Mouse (Mus musculus) midbrain, embryonic 12.5 days (tissue): Measurements from ENCODE around the gene Pdcd6ip. TPM values are rescaled to one million over a fixed set of nuclear protein-coding genes. Genes with fewer than 3 reads are reported as not detected.

ENCODE experiments used
- ATAC-seq: fragments of 200-750 bp; cut with Nextera tagmentation; 2 replicates; pipeline ENCODE4 v1.8.0; 2017; ENCODE audit warnings: low read depth, moderate TSS enrichment, moderate library complexity; ENCODE audit not compliant: low FRiP score
- H3K27ac ChIP-seq: fragments of 300-500 bp; sonication (generic); replicated peaks from 2 replicates; pipeline ENCODE4 v1.5.1; 2016; ENCODE audit warnings: mild to moderate bottlenecking
- H3K27me3 ChIP-seq: fragments of 300-500 bp; sonication (generic); 2 replicates; pipeline ENCODE4 v1.6.1; 2016; ENCODE audit warnings: mild to moderate bottlenecking
- H3K36me3 ChIP-seq: fragments of 300-500 bp; sonication (generic); 2 replicates; pipeline ENCODE4 v1.6.1; 2016
- H3K4me1 ChIP-seq: fragments of 300-500 bp; sonication (generic); 2 replicates; pipeline ENCODE4 v1.6.1; 2016
- H3K4me2 ChIP-seq: fragments of 300-500 bp; sonication (generic); replicated peaks from 2 replicates; pipeline ENCODE4 v1.6.1; 2016; ENCODE audit warnings: mild to moderate bottlenecking, moderate library complexity
- H3K4me3 ChIP-seq: fragments of 300-500 bp; sonication (generic); 2 replicates; pipeline ENCODE4 v1.5.1; 2016; ENCODE audit warnings: mild to moderate bottlenecking
- H3K9ac ChIP-seq: fragments of 300-500 bp; sonication (generic); replicated peaks from 2 replicates; pipeline ENCODE4 v1.6.1; 2016; ENCODE audit warnings: mild to moderate bottlenecking, moderate library complexity
- H3K9me3 ChIP-seq: fragments of 300-500 bp; sonication (generic); 2 replicates; pipeline ENCODE4 v1.6.1; 2016; ENCODE audit warnings: mild to moderate bottlenecking
- WGBS: fragments of 180-500 bp; shearing (Covaris S2); methylation state at CpG from one replicate; pipeline ENCODE4 v1.1.7; 2016; 5-methylcytosine and 5-hydroxymethylcytosine counted together
- polyA plus RNA-seq: library from polyadenylated mRNA; unstranded; fragments of >200 nt; fragmentation: Nextera tagmentation; extraction: Ambion mirVana; gene quantifications from 2 replicates; pipeline ENCODE4 v1.2.1, GENCODE M21; 2016

Gene Pdcd6ip
- polyA plus RNA-seq, 1 experiment from 2014 or later, result 57.9 TPM

DNA sequence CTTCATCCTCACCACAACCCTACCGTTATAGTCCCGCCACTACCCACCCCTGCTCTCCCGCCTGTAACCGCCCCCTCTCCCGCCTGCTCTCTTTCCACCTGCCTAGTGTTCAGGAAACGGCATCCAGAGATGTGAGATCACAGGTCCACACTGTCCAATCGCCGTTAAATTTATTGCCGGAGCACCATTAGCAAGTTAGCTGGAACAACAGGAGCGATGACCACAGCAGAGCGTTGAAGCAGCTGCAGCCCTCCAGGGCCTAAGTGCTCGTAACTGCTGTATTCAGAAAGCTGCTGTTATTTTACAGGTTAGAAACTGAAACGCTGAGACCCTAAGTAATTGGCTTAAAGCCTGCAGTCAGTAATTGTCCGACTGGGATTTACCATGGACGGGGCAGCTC is 64.4 kb downstream of the Pdcd6ip start:
- no peak for ATAC-seq
- Histone ChIP-seq H3K4me1 (peaks cover 4% of the 10 kb centered on the region), H3K27ac (no peak overlapping the region), H3K9ac (no peak overlapping the region), H3K27me3 (no peaks in the 10 kb centered on the region), H3K4me2 (no peak overlapping the region), H3K36me3 (no peaks in the 10 kb centered on the region), H3K4me3 (no peak overlapping the region), H3K9me3 (no peaks in the 10 kb centered on the region)
- 83% methylated on average over 15 of the region's 15 CpGs for whole genome bisulfite sequencing

DNA sequence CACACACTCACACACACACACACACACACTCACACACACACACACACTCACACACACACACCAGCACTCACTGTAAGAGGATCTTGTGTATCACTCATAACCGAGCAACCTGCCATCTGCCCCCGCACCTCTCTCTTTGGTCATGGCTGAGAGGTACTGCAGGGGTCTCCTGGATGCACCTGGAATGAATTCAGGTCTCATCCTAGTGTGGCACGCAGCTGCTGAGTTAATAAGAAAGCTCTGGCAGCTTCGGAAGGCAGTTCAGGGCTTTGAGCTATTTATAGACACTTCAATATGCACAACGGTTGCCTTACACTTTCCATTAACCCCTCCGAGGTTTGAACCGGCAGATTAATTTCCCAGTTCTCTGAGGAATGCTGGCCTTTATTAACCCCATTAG is 73.1 kb downstream of the Pdcd6ip start:
- Histone ChIP-seq H3K4me3 (no peak overlapping the region), H3K36me3 (no peaks in the 10 kb centered on the region), H3K27ac (no peak overlapping the region), H3K4me1 (no peaks in the 10 kb centered on the region), H3K9ac (no peak overlapping the region), H3K4me2 (no peak overlapping the region), H3K27me3 (no peaks in the 10 kb centered on the region), H3K9me3 (0 out of 2 replicates have a peak, but pooled peaks cover 3% of the 10 kb centered on the region)
- no peak for ATAC-seq
- WGBS, result 69% methylated on average over 7 of the region's 7 CpGs

DNA sequence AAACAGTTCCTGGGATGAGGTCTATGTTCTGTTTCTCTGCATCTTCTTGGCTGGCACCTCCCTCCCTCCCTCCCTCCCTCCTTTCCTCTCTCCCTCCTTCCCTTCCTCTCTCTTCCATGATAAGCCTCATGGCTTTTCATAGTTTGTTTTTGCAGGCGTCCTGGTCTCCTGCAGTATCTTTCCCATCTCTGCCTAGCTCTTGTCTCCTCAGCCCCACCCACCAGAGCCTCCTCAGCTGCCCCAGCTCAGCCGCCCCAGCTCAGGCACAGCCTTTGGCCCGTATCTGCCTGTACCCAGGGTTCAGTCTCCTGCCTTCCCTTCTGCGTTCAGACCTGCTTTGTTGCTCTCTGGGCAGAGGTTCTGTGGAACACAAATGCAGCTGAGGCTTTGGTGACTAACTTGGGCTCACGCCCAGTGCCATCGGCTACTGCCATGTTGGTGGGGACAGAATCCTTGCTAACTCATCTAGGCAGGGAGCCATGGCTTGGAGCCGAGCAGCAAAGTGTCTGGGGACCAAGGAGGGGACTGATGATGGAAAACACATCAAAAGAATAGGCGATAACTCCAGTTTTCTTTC is 74.8 kb downstream of the Pdcd6ip start:
- Histone ChIP-seq H3K4me2 (no peak overlapping the region), H3K9ac (no peak overlapping the region), H3K27me3 (no peaks in the 10 kb centered on the region), H3K4me1 (no peaks in the 10 kb centered on the region), H3K4me3 (no peak overlapping the region), H3K27ac (no peak overlapping the region), H3K9me3 (0 out of 2 replicates have a peak, but pooled peaks cover 3% of the 10 kb centered on the region), H3K36me3 (no peaks in the 10 kb centered on the region)
- WGBS, result 76% methylated on average over 8 of the region's 8 CpGs
- ATAC-seq, result no peak

- Histone ChIP-seq H3K36me3 (no peaks in the 10 kb centered on the region), H3K4me3 (no peak overlapping the region), H3K4me2 (no peak overlapping the region), H3K9ac (no peak overlapping the region), H3K4me1 (no peaks in the 10 kb centered on the region), H3K27ac (no peak overlapping the region), H3K9me3 (0 out of 2 replicates have a peak, but pooled peaks cover 3% of the 10 kb centered on the region), H3K27me3 (no peaks in the 10 kb centered on the region)
- 78% methylated on average over 9 of the region's 9 CpGs for whole genome bisulfite sequencing
- ATAC-seq, result no peak
Observed at GRCm38 (mm10) chr9:113632350-113633043, 75.6 kb downstream of the Pdcd6ip start.

GRCm38 (mm10) chr9:113629632-113630031 is 78.4 kb downstream of the Pdcd6ip start:
- no peak overlapping the region for H3K4me2 ChIP-seq
- H3K4me1 ChIP-seq, result no peaks in the 10 kb centered on the region
- H3K9ac ChIP-seq, result no peak overlapping the region
- H3K27me3 ChIP-seq, result no peaks in the 10 kb centered on the region
- ATAC-seq, result peak; percentile 67
- no peak overlapping the region for H3K4me3 ChIP-seq
- no peaks in the 10 kb centered on the region for H3K9me3 ChIP-seq
- H3K36me3 ChIP-seq, result no peaks in the 10 kb centered on the region
- H3K27ac ChIP-seq, result no peak overlapping the region
- 5% methylated on average over 9 of the region's 9 CpGs for WGBS

- no peaks in the 10 kb centered on the region for H3K4me1 ChIP-seq
- no peak overlapping the region for H3K27ac ChIP-seq
- 85% methylated on average over 11 of the region's 11 CpGs for WGBS
- H3K9ac ChIP-seq, result no peak overlapping the region
- H3K4me3 ChIP-seq, result no peak overlapping the region
- H3K9me3 ChIP-seq, result no peaks in the 10 kb centered on the region
- no peaks in the 10 kb centered on the region for H3K27me3 ChIP-seq
- H3K4me2 ChIP-seq, result no peak overlapping the region
- ATAC-seq, result peak; percentile 65
- no peaks in the 10 kb centered on the region for H3K36me3 ChIP-seq
Observed at GRCm38 (mm10) chr9:113629191-113629590, 78.9 kb downstream of the Pdcd6ip start.

GRCm38 (mm10) chr9:113628780-113629179 is 79.3 kb downstream of the Pdcd6ip start:
- 88% methylated on average over 1 of the region's 1 CpGs for WGBS

DNA sequence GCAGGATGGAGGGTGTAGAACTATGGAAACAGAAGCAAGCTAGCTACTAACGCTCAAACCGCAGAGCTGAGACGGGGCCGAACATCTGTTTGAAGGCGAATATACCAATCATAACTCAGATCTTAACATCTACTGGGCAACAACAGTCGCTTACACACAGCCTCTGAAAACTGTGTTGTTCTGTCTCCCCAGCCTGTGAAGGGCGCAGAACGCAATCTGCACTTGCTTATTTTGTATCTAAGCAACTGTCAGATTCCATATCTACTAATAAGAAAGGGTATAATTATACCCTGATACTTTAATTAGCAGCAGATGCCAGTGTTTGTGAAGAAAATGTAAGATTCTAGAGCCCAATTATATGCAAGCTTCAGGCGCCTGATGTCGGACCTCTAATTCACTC is 81.3 kb downstream of the Pdcd6ip start:
- H3K4me1 ChIP-seq, result no peaks in the 10 kb centered on the region
- no peaks in the 10 kb centered on the region for H3K36me3 ChIP-seq
- ATAC-seq, result no peak
- no peaks in the 10 kb centered on the region for H3K27me3 ChIP-seq
- no peak overlapping the region for H3K4me2 ChIP-seq
- H3K9ac ChIP-seq, result no peak overlapping the region
- no peak overlapping the region for H3K27ac ChIP-seq
- no peak overlapping the region for H3K4me3 ChIP-seq
- H3K9me3 ChIP-seq, result no peaks in the 10 kb centered on the region
- 97% methylated on average over 10 of the region's 10 CpGs for WGBS

More at GRCm38 (mm10) chr9:113628780-113629179, 79.3 kb downstream of the Pdcd6ip start:
- Histone ChIP-seq H3K27ac (no peak overlapping the region), H3K4me3 (no peak overlapping the region), H3K27me3 (no peaks in the 10 kb centered on the region), H3K4me2 (no peak overlapping the region), H3K4me1 (no peaks in the 10 kb centered on the region), H3K9ac (no peak overlapping the region), H3K9me3 (no peaks in the 10 kb centered on the region), H3K36me3 (no peaks in the 10 kb centered on the region)
- ATAC-seq, result no peak

DNA sequence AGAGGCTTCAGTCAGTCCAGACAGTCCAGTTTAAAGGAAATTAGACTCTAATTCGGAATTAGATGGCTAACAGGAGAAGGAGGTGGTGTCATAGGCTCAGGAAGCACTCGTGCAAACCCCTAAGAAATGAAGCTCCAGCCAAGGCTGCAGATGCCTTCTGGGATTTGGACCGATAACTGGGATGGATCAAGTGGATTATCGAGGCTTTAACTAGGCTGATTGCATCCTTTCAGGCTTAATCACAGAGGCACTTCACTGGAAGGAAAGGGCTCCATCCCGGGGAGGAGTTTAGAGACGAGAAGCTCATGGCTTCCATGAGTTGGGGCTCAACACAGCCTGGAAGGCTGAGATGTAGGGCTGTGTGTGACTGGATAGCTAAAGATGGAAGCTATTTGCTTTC is 84.0 kb downstream of the Pdcd6ip start:
- no peak overlapping the region for H3K27ac ChIP-seq
- no peak overlapping the region for H3K4me3 ChIP-seq
- no peaks in the 10 kb centered on the region for H3K4me1 ChIP-seq
- no peak overlapping the region for H3K9ac ChIP-seq
- no peaks in the 10 kb centered on the region for H3K36me3 ChIP-seq
- no peak for ATAC-seq
- WGBS, result 52% methylated on average over 6 of the region's 6 CpGs
- H3K9me3 ChIP-seq, result no peaks in the 10 kb centered on the region
- no peaks in the 10 kb centered on the region for H3K27me3 ChIP-seq
- no peak overlapping the region for H3K4me2 ChIP-seq

DNA sequence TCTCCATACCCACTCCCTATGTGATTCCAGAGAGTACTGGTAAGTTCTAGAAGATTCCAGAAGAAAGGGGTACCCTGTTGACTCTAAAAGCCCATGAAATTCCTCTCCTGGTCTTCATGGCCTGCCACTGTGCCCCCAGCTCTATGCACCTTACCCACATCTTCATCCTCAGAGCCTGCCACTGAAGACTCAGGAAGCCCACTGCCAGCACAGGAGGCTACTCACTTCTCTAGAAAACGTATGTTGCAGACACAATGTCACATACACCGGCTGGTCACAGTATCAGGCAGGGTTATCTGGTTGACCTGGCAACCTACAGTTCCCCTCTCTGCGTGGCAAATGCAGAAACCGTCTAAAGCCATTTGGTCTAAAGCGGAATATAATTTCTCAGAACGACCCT is 91.0 kb downstream of the Pdcd6ip start:
- no peak overlapping the region for H3K4me3 ChIP-seq
- no peak for ATAC-seq
- no peaks in the 10 kb centered on the region for H3K4me1 ChIP-seq
- no peaks in the 10 kb centered on the region for H3K9me3 ChIP-seq
- 86% methylated on average over 6 of the region's 6 CpGs for WGBS
- no peaks in the 10 kb centered on the region for H3K27me3 ChIP-seq
- H3K4me2 ChIP-seq, result no peak overlapping the region
- H3K36me3 ChIP-seq, result no peaks in the 10 kb centered on the region
- H3K9ac ChIP-seq, result no peak overlapping the region
- H3K27ac ChIP-seq, result no peak overlapping the region

- no peak overlapping the region for H3K4me2 ChIP-seq
- ATAC-seq, result no peak
- WGBS, result 79% methylated on average over 7 of the region's 7 CpGs
- no peaks in the 10 kb centered on the region for H3K36me3 ChIP-seq
- H3K9me3 ChIP-seq, result no peaks in the 10 kb centered on the region
- H3K4me3 ChIP-seq, result no peak overlapping the region
- no peaks in the 10 kb centered on the region for H3K27me3 ChIP-seq
- H3K4me1 ChIP-seq, result no peaks in the 10 kb centered on the region
- H3K27ac ChIP-seq, result no peak overlapping the region
- H3K9ac ChIP-seq, result no peak overlapping the region
Observed at GRCm38 (mm10) chr9:113610776-113611175, 97.3 kb downstream of the Pdcd6ip start.

DNA sequence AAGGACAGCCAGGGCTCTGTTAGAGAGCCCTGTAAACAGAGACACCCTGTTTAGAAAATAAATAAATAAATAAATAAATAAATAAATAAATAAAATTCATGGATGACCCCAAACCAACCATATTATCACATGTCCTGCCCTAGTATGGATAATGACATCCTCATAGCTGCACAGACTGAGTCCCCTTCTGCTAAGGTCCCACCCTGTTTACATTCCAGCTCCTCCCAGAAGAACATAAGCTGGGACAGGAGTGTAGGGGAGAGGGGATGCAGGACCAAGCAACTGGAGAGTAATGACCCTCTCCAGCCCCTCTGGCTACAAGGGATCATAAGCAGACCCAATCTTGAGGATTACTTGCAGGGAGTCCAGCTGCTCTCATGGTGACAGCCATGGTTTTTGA is 105.9 kb downstream of the Pdcd6ip start:
- H3K4me2 ChIP-seq, result no peak overlapping the region
- no peaks in the 10 kb centered on the region for H3K9me3 ChIP-seq
- no peaks in the 10 kb centered on the region for H3K27me3 ChIP-seq
- no peaks in the 10 kb centered on the region for H3K4me1 ChIP-seq
- no peak for ATAC-seq
- no peaks in the 10 kb centered on the region for H3K36me3 ChIP-seq
- no peak overlapping the region for H3K9ac ChIP-seq
- H3K4me3 ChIP-seq, result no peak overlapping the region
- H3K27ac ChIP-seq, result no peak overlapping the region
